Mouse (Mus musculus) E14TG2a.4 (cell line): ENCODE data around the gene Rita1.

Experiments used
- H3K27me3 ChIP-seq: 2 replicates; pipeline ENCODE4 v1.6.1; 2014; ENCODE audit warnings: low read length, control low read depth; ENCODE audit not compliant: insufficient read depth
- H3K36me3 ChIP-seq: 2 replicates; pipeline ENCODE4 v1.6.1; 2014; ENCODE audit warnings: low read length, control low read depth; ENCODE audit not compliant: insufficient read depth
- H3K4me1 ChIP-seq: replicated peaks from 2 replicates; pipeline ENCODE4 v1.6.1; 2014; ENCODE audit warnings: low read depth, low read length, control low read depth
- H3K4me3 ChIP-seq: replicated peaks from 2 replicates; pipeline ENCODE4 v1.5.1; 2014; ENCODE audit warnings: mild to moderate bottlenecking, low read length
- H3K9me3 ChIP-seq: 2 replicates; pipeline ENCODE4 v1.6.1; 2014; ENCODE audit warnings: low read length, control low read depth
- CTCF ChIP-seq: conservative IDR thresholded peaks from 2 replicates; pipeline ENCODE4 v1.5.1; 2014; ENCODE audit warnings: low read length
- NANOG ChIP-seq: IDR thresholded peaks from 2 replicates; pipeline ENCODE4 v1.6.1; 2014; ENCODE audit warnings: borderline replicate concordance, low read length, mixed read lengths
- POU5F1 ChIP-seq: IDR thresholded peaks from 2 replicates; pipeline ENCODE4 v1.6.1; 2014; ENCODE audit warnings: low read length, borderline replicate concordance

The Rita1 gene

DNA sequence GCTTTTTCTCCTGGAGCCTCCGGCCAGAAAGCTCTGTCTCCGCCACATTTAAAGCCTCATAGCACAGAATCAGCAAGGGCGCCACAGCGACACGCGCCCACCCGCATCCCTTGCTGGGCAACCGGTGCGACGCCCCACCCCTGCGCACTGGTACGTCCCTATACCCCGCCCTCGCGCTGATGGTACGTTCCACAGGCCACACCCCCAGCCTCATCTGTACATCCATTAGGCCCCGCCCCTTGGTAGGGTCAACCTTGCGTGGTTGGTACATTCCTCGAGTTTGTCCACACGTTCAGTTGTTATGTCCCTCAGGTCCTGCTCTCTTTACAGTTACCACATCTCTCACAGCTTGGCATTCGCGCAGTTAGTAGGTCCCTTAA is at the start of gene Rita1, which contains the start of gene Ddx54:
Rita1 (minus strand) TSS at position 148 of the 380 bp plus-strand sequence.
Ddx54 (plus strand) TSS at position 298 of the 380 bp plus-strand sequence.
- Histone ChIP-seq H3K4me1 (peaks cover 80% of the 10 kb centered on the region), H3K4me3 (peak within 1 kb of the TSS; percentile 97), H3K9me3 (no peaks in the 10 kb centered on the region), H3K36me3 (peaks cover 61% of the 10 kb centered on the region), H3K27me3 (no peaks in the 10 kb centered on the region)
- TF ChIP-seq POU5F1: no peak
- TF ChIP-seq CTCF: no peak
- TF ChIP-seq NANOG: no peak

GRCm38 (mm10) chr5:120660816-120661215 is 48.4 kb upstream of the Rita1 start:
- no peak overlapping the region for H3K4me3 ChIP-seq
- no peaks in the 10 kb centered on the region for H3K36me3 ChIP-seq
- H3K4me1 ChIP-seq: peaks cover 50% of the 10 kb centered on the region
- H3K27me3 ChIP-seq: peaks cover 28% of the 10 kb centered on the region
- no peaks in the 10 kb centered on the region for H3K9me3 ChIP-seq
- TF ChIP-seq CTCF (no peak), NANOG (no peak)

GRCm38 (mm10) chr5:120656281-120656751 is 43.9 kb upstream of the Rita1 start:
- no peak for TF ChIP-seq NANOG
- 0 out of 2 replicates have a peak, but pooled peaks have one; percentile 14 for TF ChIP-seq CTCF
- Histone ChIP-seq H3K4me1 (peaks cover 36% of the 10 kb centered on the region), H3K4me3 (no peak overlapping the region), H3K9me3 (no peaks in the 10 kb centered on the region), H3K36me3 (no peaks in the 10 kb centered on the region), H3K27me3 (peaks cover 43% of the 10 kb centered on the region)

DNA sequence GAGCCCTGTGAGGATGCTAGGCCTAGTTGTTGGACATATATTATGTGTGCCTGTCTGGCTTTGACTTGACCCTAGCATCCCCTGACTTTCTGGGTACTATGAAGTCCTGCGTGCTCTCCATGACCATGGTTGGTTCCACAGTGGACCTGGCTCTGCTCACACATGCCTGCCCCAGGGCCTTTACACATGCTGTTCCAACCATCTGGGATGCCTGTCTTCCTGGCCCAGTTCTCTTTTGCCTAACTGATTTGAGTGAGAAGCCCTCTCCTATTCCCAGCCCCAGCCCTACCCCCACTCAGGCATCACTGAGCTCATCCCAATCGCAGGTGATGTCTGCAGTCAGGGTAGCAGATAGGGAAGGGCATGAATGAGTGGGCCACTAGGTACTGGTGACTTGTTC is 41.5 kb upstream of the Rita1 start:
- TF ChIP-seq CTCF (no peak), POU5F1 (no peak), NANOG (no peak)
- Histone ChIP-seq H3K4me3 (no peak overlapping the region), H3K36me3 (no peaks in the 10 kb centered on the region), H3K27me3 (peaks cover 51% of the 10 kb centered on the region), H3K9me3 (no peaks in the 10 kb centered on the region), H3K4me1 (peaks cover 40% of the 10 kb centered on the region)

DNA sequence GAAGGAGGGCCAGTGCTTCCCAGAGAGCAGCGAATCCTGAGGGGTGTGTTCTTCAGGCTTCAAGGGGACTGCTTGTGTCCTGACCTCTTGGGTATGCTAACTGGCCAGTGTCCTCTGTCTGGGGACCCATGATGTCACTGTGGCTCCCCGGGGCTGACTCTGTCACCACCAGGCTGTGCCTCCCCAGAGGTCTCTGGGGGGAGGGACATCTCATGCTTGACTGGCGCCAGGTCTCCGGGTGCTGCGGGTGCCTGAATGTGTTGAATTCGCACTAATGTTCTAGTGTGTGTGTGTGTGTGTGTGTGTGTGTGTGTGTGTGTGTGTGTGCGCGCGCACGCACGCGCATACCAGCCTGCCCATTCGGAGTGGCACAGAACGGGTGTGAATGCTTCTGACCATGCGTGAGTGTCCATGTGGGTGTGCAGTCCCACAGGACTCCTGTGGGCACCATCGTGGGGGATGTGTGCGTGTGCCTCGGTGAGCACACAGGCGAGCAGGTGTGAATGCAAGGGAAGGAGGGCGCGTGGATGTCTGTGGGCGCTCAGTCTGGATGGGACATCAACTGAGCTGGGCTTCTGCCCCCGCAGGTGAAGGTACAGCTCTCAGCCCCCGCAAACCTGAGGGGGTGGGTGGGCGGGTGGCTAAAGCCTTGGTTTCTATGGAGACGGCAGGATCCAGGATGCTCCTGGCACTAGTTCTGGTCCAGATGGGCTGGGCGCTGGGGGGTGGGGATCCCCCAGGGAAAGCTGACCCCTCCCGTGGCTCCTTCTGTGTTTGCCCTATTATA is 40.7 kb upstream of the Rita1 start:
- H3K9me3 ChIP-seq: no peaks in the 10 kb centered on the region
- peaks cover 50% of the 10 kb centered on the region for H3K27me3 ChIP-seq
- no peaks in the 10 kb centered on the region for H3K36me3 ChIP-seq
- peaks cover 45% of the 10 kb centered on the region for H3K4me1 ChIP-seq
- peak overlapping the region; percentile 35; the same call in 1 of the 2 replicates for H3K4me3 ChIP-seq
- TF ChIP-seq CTCF (no peak), POU5F1 (no peak), NANOG (no peak)

DNA sequence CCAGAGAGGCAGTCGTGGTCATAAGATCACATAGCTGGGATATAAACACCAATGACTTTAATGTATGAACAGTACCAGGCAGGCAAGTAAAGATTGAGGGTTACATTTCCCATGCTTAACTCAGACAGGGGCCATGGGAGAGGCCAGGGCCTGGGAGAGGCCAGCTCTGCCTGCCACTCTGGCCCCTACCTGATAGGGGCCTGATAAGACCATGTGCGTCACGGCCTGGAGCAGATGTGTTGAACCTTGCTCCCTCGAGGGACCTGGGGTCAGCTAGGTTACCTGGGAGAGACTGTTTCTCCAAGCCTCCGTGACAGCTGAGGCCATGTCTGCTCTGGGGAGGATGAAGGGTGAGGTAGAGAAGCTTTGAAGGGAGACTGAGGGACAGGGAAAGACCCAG is 38.8 kb upstream of the Rita1 start:
- Histone ChIP-seq H3K4me3 (no peak overlapping the region), H3K9me3 (no peaks in the 10 kb centered on the region)
- TF ChIP-seq NANOG (no peak), CTCF (no peak), POU5F1 (no peak)

GRCm38 (mm10) chr5:120649938-120650337 is 37.5 kb upstream of the Rita1 start:
- TF ChIP-seq POU5F1 (no peak), NANOG (no peak), CTCF (no peak)
- Histone ChIP-seq H3K36me3 (no peaks in the 10 kb centered on the region), H3K4me1 (peaks cover 44% of the 10 kb centered on the region), H3K4me3 (peak overlapping the region; percentile 82), H3K27me3 (peaks cover 59% of the 10 kb centered on the region), H3K9me3 (no peaks in the 10 kb centered on the region)

More for the DNA sequence above, 38.8 kb upstream of the Rita1 start:
- peaks cover 51% of the 10 kb centered on the region for H3K4me1 ChIP-seq
- peaks cover 54% of the 10 kb centered on the region for H3K27me3 ChIP-seq
- H3K36me3 ChIP-seq: no peaks in the 10 kb centered on the region

GRCm38 (mm10) chr5:120649374-120649933 is 37.1 kb upstream of the Rita1 start:
- TF ChIP-seq POU5F1 (no peak), NANOG (no peak), CTCF (no peak)
- H3K9me3 ChIP-seq: no peaks in the 10 kb centered on the region
- H3K4me1 ChIP-seq: peaks cover 40% of the 10 kb centered on the region
- H3K4me3 ChIP-seq: peak overlapping the region; percentile 82
- H3K27me3 ChIP-seq: peaks cover 59% of the 10 kb centered on the region
- no peaks in the 10 kb centered on the region for H3K36me3 ChIP-seq
